Comparison of ENCODE assay signal across 8 mouse cellular contexts in the genomic region with DNA sequence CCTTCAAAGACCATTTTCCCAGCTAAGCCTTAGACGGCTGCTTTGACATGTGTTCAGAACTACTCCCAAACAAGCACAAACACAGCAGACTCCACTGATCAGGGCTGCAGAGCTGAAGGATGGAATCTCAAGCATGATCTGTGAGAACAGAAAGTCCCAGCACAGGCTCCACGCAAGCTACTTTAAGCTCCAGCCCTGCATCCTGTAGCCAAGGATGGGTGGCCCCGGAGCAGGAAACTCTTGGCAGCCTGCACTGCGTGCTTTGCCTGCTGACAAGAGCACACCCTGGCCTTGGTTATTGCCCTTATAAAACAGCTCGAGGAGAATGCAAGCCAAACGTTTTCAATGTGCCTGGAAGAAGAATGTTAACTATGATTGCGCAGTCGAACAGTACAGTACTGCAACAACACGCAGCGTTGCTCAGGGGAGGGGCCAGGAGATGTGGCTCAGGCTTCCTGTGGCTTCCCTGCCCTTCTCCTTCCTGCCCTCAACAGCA.
DNase-seq lines count a peak whose midpoint lies in the region; ATAC-seq and TF ChIP-seq lines count a peak whose summit lies in the region.

No protein-coding gene starts in this region.

- WGBS in forebrain, embryonic 13.5 days, result 60% methylated on average over 10 of the region's 10 CpGs
- 72% methylated on average over 10 of the region's 10 CpGs for WGBS in forebrain, embryonic 11.5 days
- WGBS in embryonic facial prominence, embryonic 11.5 days, result 50% methylated on average over 10 of the region's 10 CpGs
- WGBS in heart, embryonic 10.5 days, result 31% methylated on average over 10 of the region's 10 CpGs
- WGBS in kidney, embryonic 14.5 days, result 9% methylated on average over 10 of the region's 10 CpGs
- WGBS in limb, embryonic 13.5 days, result 4% methylated on average over 10 of the region's 10 CpGs

- no peaks in the 10 kb centered on the region for H3K36me3 ChIP-seq in forebrain, embryonic 13.5 days (ENCODE audit: poor library complexity, severe bottlenecking)
- no peaks in the 10 kb centered on the region for H3K36me3 ChIP-seq in forebrain, embryonic 11.5 days (ENCODE audit: control insufficient read depth, insufficient read depth, low read length)
- no peaks in the 10 kb centered on the region; the same call in 1 of the 2 replicates for H3K36me3 ChIP-seq in embryonic facial prominence, embryonic 11.5 days (replicated peaks; ENCODE audit: control insufficient read depth, insufficient read depth, low read depth, low read length)
- H3K36me3 ChIP-seq in heart, embryonic 10.5 days, result no peaks in the 10 kb centered on the region
- H3K36me3 ChIP-seq in kidney, embryonic 14.5 days (ENCODE audit: control insufficient read depth, insufficient read depth, low read length), result no peaks in the 10 kb centered on the region
- no peaks in the 10 kb centered on the region for H3K36me3 ChIP-seq in limb, embryonic 13.5 days
- no peaks in the 10 kb centered on the region for H3K36me3 ChIP-seq in testis, adult 2 months (ENCODE audit: control insufficient read depth, insufficient read depth, low read length)

- ATAC-seq in forebrain, embryonic 13.5 days, result peak; percentile 76
- ATAC-seq in forebrain, embryonic 11.5 days (replicated peaks; ENCODE audit: low FRiP score), result no peak
- ATAC-seq in embryonic facial prominence, embryonic 11.5 days (replicated peaks; ENCODE audit: insufficient number of reproducible peaks, low FRiP score, low TSS enrichment, low read depth), result no peak
- peak; percentile 86 for ATAC-seq in kidney, embryonic 14.5 days (ENCODE audit: low FRiP score, low TSS enrichment)
- ATAC-seq in limb, embryonic 13.5 days (ENCODE audit: low FRiP score, low read depth), result peak; percentile 93

- H3K27me3 ChIP-seq in forebrain, embryonic 13.5 days, result no peaks in the 10 kb centered on the region
- H3K27me3 ChIP-seq in forebrain, embryonic 11.5 days (ENCODE audit: control insufficient read depth, insufficient read depth, low read length), result no peaks in the 10 kb centered on the region
- H3K27me3 ChIP-seq in embryonic facial prominence, embryonic 11.5 days (ENCODE audit: control insufficient read depth, insufficient read depth, low read length), result no peaks in the 10 kb centered on the region
- no peaks in the 10 kb centered on the region for H3K27me3 ChIP-seq in heart, embryonic 10.5 days (ENCODE audit: insufficient read depth, poor library complexity, severe bottlenecking)
- no peaks in the 10 kb centered on the region for H3K27me3 ChIP-seq in kidney, embryonic 14.5 days (ENCODE audit: control insufficient read depth, insufficient read depth, low read length)
- H3K27me3 ChIP-seq in limb, embryonic 13.5 days, result no peaks in the 10 kb centered on the region
- H3K27me3 ChIP-seq in testis, adult 2 months (ENCODE audit: control insufficient read depth, insufficient read depth, low read length), result no peaks in the 10 kb centered on the region

- no peak for DNase-seq in forebrain, embryonic 11.5 days (ENCODE audit: low spot score)
- peak; percentile 14 for DNase-seq in embryonic facial prominence, embryonic 11.5 days (ENCODE audit: low spot score)
- no peak for DNase-seq in heart, embryonic 10.5 days (ENCODE audit: low spot score)
- peak; percentile 7 to 19 for DNase-seq in monocyte, adult 2 months (ENCODE audit: low read depth in 1 of 2, low spot score in 2 of 2)

- peaks cover 9% of the 10 kb centered on the region for H3K4me1 ChIP-seq in forebrain, embryonic 13.5 days
- no peaks in the 10 kb centered on the region; the same call in 1 of the 2 replicates for H3K4me1 ChIP-seq in forebrain, embryonic 11.5 days (replicated peaks; ENCODE audit: control insufficient read depth, insufficient read depth, low read length)
- H3K4me1 ChIP-seq in embryonic facial prominence, embryonic 11.5 days (ENCODE audit: control insufficient read depth, insufficient read depth, low read length), result no peaks in the 10 kb centered on the region
- peaks cover 16% of the 10 kb centered on the region for H3K4me1 ChIP-seq in heart, embryonic 10.5 days
- H3K4me1 ChIP-seq in kidney, embryonic 14.5 days (ENCODE audit: control insufficient read depth, insufficient read depth, low read length), result peaks cover 9% of the 10 kb centered on the region
- peaks cover 13% of the 10 kb centered on the region for H3K4me1 ChIP-seq in limb, embryonic 13.5 days
- H3K4me1 ChIP-seq in testis, adult 2 months (ENCODE audit: control insufficient read depth, insufficient read depth, low read length), result peaks cover 8% of the 10 kb centered on the region

- TF ChIP-seq POLR2A in testis, adult 2 months (IDR thresholded peaks at IDR 0.05; ENCODE audit: control insufficient read depth, low read depth, low read length), result peak; percentile 38; the same call in 1 of the 2 replicates

- no peak for TF ChIP-seq CTCF in testis, adult 2 months (IDR thresholded peaks at IDR 0.05; ENCODE audit: control insufficient read depth, insufficient read depth, insufficient replicate concordance, low read depth, low read length)

- H3K4me2 ChIP-seq in forebrain, embryonic 13.5 days, result no peak overlapping the region
- no peak overlapping the region for H3K4me2 ChIP-seq in forebrain, embryonic 11.5 days (ENCODE audit: low read depth, low read length, severe bottlenecking)
- no peak overlapping the region for H3K4me2 ChIP-seq in embryonic facial prominence, embryonic 11.5 days (ENCODE audit: low read depth, low read length)
- H3K4me2 ChIP-seq in kidney, embryonic 14.5 days (replicated peaks; ENCODE audit: low read depth, low read length), result peak overlapping the region; percentile 39
- peak overlapping the region; percentile 54 for H3K4me2 ChIP-seq in limb, embryonic 13.5 days (replicated peaks)

- H3K4me3 ChIP-seq in forebrain, embryonic 13.5 days, result no peak overlapping the region
- H3K4me3 ChIP-seq in forebrain, embryonic 11.5 days (ENCODE audit: low read depth, low read length), result no peak overlapping the region
- H3K4me3 ChIP-seq in embryonic facial prominence, embryonic 11.5 days (ENCODE audit: low read depth, low read length), result no peak overlapping the region
- H3K4me3 ChIP-seq in heart, embryonic 10.5 days, result 0 out of 2 replicates have a peak overlapping the region, but pooled peaks have one; percentile 22
- H3K4me3 ChIP-seq in kidney, embryonic 14.5 days (ENCODE audit: low read length), result peak overlapping the region; percentile 12
- H3K4me3 ChIP-seq in limb, embryonic 13.5 days, result peak overlapping the region; percentile 28
- no peak overlapping the region; the same call in 1 of the 2 replicates for H3K4me3 ChIP-seq in testis, adult 2 months (ENCODE audit: control insufficient read depth, low read depth, low read length)

- H3K9ac ChIP-seq in forebrain, embryonic 13.5 days, result no peak overlapping the region
- H3K9ac ChIP-seq in forebrain, embryonic 11.5 days (ENCODE audit: low read length), result no peak overlapping the region
- no peak overlapping the region for H3K9ac ChIP-seq in embryonic facial prominence, embryonic 11.5 days (replicated peaks; ENCODE audit: low read length)
- peak overlapping the region; percentile 28; the same call in 1 of the 2 replicates for H3K9ac ChIP-seq in kidney, embryonic 14.5 days (ENCODE audit: low read depth, low read length)
- H3K9ac ChIP-seq in limb, embryonic 13.5 days, result peak overlapping the region; percentile 36; the same call in 1 of the 2 replicates

- H3K27ac ChIP-seq in forebrain, embryonic 13.5 days, result peak overlapping the region; percentile 52
- H3K27ac ChIP-seq in forebrain, embryonic 11.5 days (ENCODE audit: low read depth, low read length), result no peak overlapping the region
- H3K27ac ChIP-seq in embryonic facial prominence, embryonic 11.5 days (replicated peaks; ENCODE audit: low read depth, low read length), result no peak overlapping the region
- peak overlapping the region; percentile 70 for H3K27ac ChIP-seq in heart, embryonic 10.5 days
- H3K27ac ChIP-seq in kidney, embryonic 14.5 days (ENCODE audit: low read depth, low read length), result peak overlapping the region; percentile 77
- peak overlapping the region; percentile 85 for H3K27ac ChIP-seq in limb, embryonic 13.5 days
- peak overlapping the region; percentile 92 for H3K27ac ChIP-seq in testis, adult 2 months (ENCODE audit: control insufficient read depth, insufficient read depth, low read depth, low read length)

- no peaks in the 10 kb centered on the region for H3K9me3 ChIP-seq in forebrain, embryonic 13.5 days (replicated peaks)
- no peaks in the 10 kb centered on the region for H3K9me3 ChIP-seq in forebrain, embryonic 11.5 days (ENCODE audit: control insufficient read depth, low read length)
- H3K9me3 ChIP-seq in embryonic facial prominence, embryonic 11.5 days (replicated peaks; ENCODE audit: control insufficient read depth, low read length), result no peaks in the 10 kb centered on the region
- H3K9me3 ChIP-seq in heart, embryonic 10.5 days, result no peaks in the 10 kb centered on the region
- H3K9me3 ChIP-seq in kidney, embryonic 14.5 days (ENCODE audit: control insufficient read depth, low read length), result no peaks in the 10 kb centered on the region
- no peaks in the 10 kb centered on the region for H3K9me3 ChIP-seq in limb, embryonic 13.5 days

Comparison
In these comparisons a context has a peak if more than half of its experiments do, and no peak if none do; other contexts are left out.
1. ATAC-seq: peak in forebrain, embryonic 13.5 days (single experiment), kidney, embryonic 14.5 days (single experiment) and limb, embryonic 13.5 days (single experiment); none in forebrain, embryonic 11.5 days (single experiment) and embryonic facial prominence, embryonic 11.5 days (single experiment).
2. H3K27ac ChIP-seq: peak in forebrain, embryonic 13.5 days (single experiment), heart, embryonic 10.5 days (single experiment), kidney, embryonic 14.5 days (single experiment), limb, embryonic 13.5 days (single experiment) and testis, adult 2 months (single experiment); none in forebrain, embryonic 11.5 days (single experiment) and embryonic facial prominence, embryonic 11.5 days (single experiment).
3. H3K4me2 ChIP-seq: peak in kidney, embryonic 14.5 days (single experiment) and limb, embryonic 13.5 days (single experiment); none in forebrain, embryonic 13.5 days (single experiment), forebrain, embryonic 11.5 days (single experiment) and embryonic facial prominence, embryonic 11.5 days (single experiment).
4. H3K4me3 ChIP-seq: peak in heart, embryonic 10.5 days (single experiment), kidney, embryonic 14.5 days (single experiment) and limb, embryonic 13.5 days (single experiment); none in forebrain, embryonic 13.5 days (single experiment), forebrain, embryonic 11.5 days (single experiment), embryonic facial prominence, embryonic 11.5 days (single experiment) and testis, adult 2 months (single experiment).
5. H3K9ac ChIP-seq: peak in kidney, embryonic 14.5 days (single experiment) and limb, embryonic 13.5 days (single experiment); none in forebrain, embryonic 13.5 days (single experiment), forebrain, embryonic 11.5 days (single experiment) and embryonic facial prominence, embryonic 11.5 days (single experiment).
6. DNase-seq: peak in embryonic facial prominence, embryonic 11.5 days (single experiment) and monocyte, adult 2 months (2 of 2); none in forebrain, embryonic 11.5 days (single experiment) and heart, embryonic 10.5 days (single experiment).